Mouse (Mus musculus): Measurements from ENCODE around the gene Cacna1d. TPM values are rescaled to one million over a fixed set of nuclear protein-coding genes. Genes with fewer than 3 reads are reported as not detected.

Cacna1d gene
- polyA plus RNA-seq (2015; fragmentation: Nextera tagmentation; extraction: Ambion mirVana) = 2.8 and 3.0 TPM in 2 replicates

GRCm38 (mm10) chr14:30491342-30491741 is at the start of gene Cacna1d:
Gene Cacna1d (minus strand): TSS chr14:30491455.
- 90% methylated on average over 9 of the region's 9 CpGs for WGBS
- ATAC-seq (replicated peaks; ENCODE audit: low FRiP score, low read depth) (no peak), DNase-seq (ENCODE audit: low spot score) (no peak)
- no peak for TF ChIP-seq CTCF (IDR thresholded peaks at IDR 0.05; ENCODE audit: low read depth)
- H3K27me3 ChIP-seq (ENCODE audit: insufficient read depth, low read length) = no peaks in the 10 kb centered on the region
- no peak within 1 kb of the TSS for H3K27ac ChIP-seq
- H3K4me2 ChIP-seq (ENCODE audit: low read length) = no peak within 1 kb of the TSS
- no peak within 1 kb of the TSS for H3K9ac ChIP-seq (ENCODE audit: low read depth, low read length)
- peaks cover 29% of the 10 kb centered on the region for H3K36me3 ChIP-seq (ENCODE audit: insufficient read depth, low read length)
- H3K9me3 ChIP-seq (replicated peaks; ENCODE audit: low read length) = no peaks in the 10 kb centered on the region
- H3K4me1 ChIP-seq (replicated peaks; ENCODE audit: insufficient read depth, low read length) = no peaks in the 10 kb centered on the region
- H3K4me3 ChIP-seq (replicated peaks; ENCODE audit: low read depth, low read length) = no peak within 1 kb of the TSS

GRCm38 (mm10) chr14:30533780-30534450 is 42.7 kb upstream of the Cacna1d start:
- ATAC-seq (replicated peaks; ENCODE audit: low FRiP score, low read depth) = no peak
- H3K27ac ChIP-seq = no peak overlapping the region
- TF ChIP-seq CTCF (IDR thresholded peaks at IDR 0.05; ENCODE audit: low read depth) = no peak
- no peak overlapping the region for H3K9ac ChIP-seq (ENCODE audit: low read depth, low read length)
- no peaks in the 10 kb centered on the region; the same call in 1 of the 2 replicates for H3K4me1 ChIP-seq (replicated peaks; ENCODE audit: insufficient read depth, low read length)
- no peak for DNase-seq (ENCODE audit: low spot score)
- WGBS = 68% methylated on average over 6 of the region's 6 CpGs
- H3K27me3 ChIP-seq (ENCODE audit: insufficient read depth, low read length) = no peaks in the 10 kb centered on the region
- no peak overlapping the region for H3K4me2 ChIP-seq (ENCODE audit: low read length)
- no peak overlapping the region for H3K4me3 ChIP-seq (replicated peaks; ENCODE audit: low read depth, low read length)
- H3K9me3 ChIP-seq (replicated peaks; ENCODE audit: low read length) = no peaks in the 10 kb centered on the region
- H3K36me3 ChIP-seq (ENCODE audit: insufficient read depth, low read length) = no peaks in the 10 kb centered on the region

GRCm38 (mm10) chr14:30531896-30532295 is 40.6 kb upstream of the Cacna1d start:
- no peaks in the 10 kb centered on the region for H3K27me3 ChIP-seq (ENCODE audit: insufficient read depth, low read length)
- H3K4me3 ChIP-seq (replicated peaks; ENCODE audit: low read depth, low read length) = no peak overlapping the region
- no peak overlapping the region for H3K9ac ChIP-seq (ENCODE audit: low read depth, low read length)
- TF ChIP-seq CTCF (IDR thresholded peaks at IDR 0.05; ENCODE audit: low read depth) = no peak
- WGBS = 91% methylated on average over 6 of the region's 6 CpGs
- no peak overlapping the region for H3K4me2 ChIP-seq (ENCODE audit: low read length)
- peak overlapping the region; percentile 77; the same call in 1 of the 2 replicates for H3K27ac ChIP-seq
- H3K9me3 ChIP-seq (replicated peaks; ENCODE audit: low read length) = no peaks in the 10 kb centered on the region
- no peaks in the 10 kb centered on the region; the same call in 1 of the 2 replicates for H3K4me1 ChIP-seq (replicated peaks; ENCODE audit: insufficient read depth, low read length)
- ATAC-seq (replicated peaks; ENCODE audit: low FRiP score, low read depth) = no peak
- DNase-seq (ENCODE audit: low spot score) = no peak
- H3K36me3 ChIP-seq (ENCODE audit: insufficient read depth, low read length) = peaks cover 5% of the 10 kb centered on the region; the same call in 1 of the 2 replicates

- WGBS = 80% methylated on average over 5 of the region's 5 CpGs
- DNase-seq (ENCODE audit: low spot score) (no peak), ATAC-seq (replicated peaks; ENCODE audit: low FRiP score, low read depth) (peak; percentile 45; the same call in 1 of the 2 replicates)
- H3K36me3 ChIP-seq (ENCODE audit: insufficient read depth, low read length) = peaks cover 8% of the 10 kb centered on the region
- H3K27ac ChIP-seq = peak overlapping the region; percentile 77; the same call in 1 of the 2 replicates
- H3K4me2 ChIP-seq (ENCODE audit: low read length) = no peak overlapping the region
- no peaks in the 10 kb centered on the region for H3K9me3 ChIP-seq (replicated peaks; ENCODE audit: low read length)
- no peak overlapping the region for H3K4me3 ChIP-seq (replicated peaks; ENCODE audit: low read depth, low read length)
- no peaks in the 10 kb centered on the region; the same call in 1 of the 2 replicates for H3K4me1 ChIP-seq (replicated peaks; ENCODE audit: insufficient read depth, low read length)
- no peaks in the 10 kb centered on the region for H3K27me3 ChIP-seq (ENCODE audit: insufficient read depth, low read length)
- TF ChIP-seq CTCF (IDR thresholded peaks at IDR 0.05; ENCODE audit: low read depth) = no peak
- H3K9ac ChIP-seq (ENCODE audit: low read depth, low read length) = no peak overlapping the region
Observed at GRCm38 (mm10) chr14:30531431-30531830, 40.2 kb upstream of the Cacna1d start.

- H3K27ac ChIP-seq = peak overlapping the region; percentile 77
- ATAC-seq (replicated peaks; ENCODE audit: low FRiP score, low read depth) (peak; percentile 86), DNase-seq (ENCODE audit: low spot score) (peak; percentile 57)
Observed at GRCm38 (mm10) chr14:30530726-30531269, 39.5 kb upstream of the Cacna1d start.

GRCm38 (mm10) chr14:30529454-30529853 is 38.2 kb upstream of the Cacna1d start:
- no peak overlapping the region for H3K27ac ChIP-seq
- DNase-seq (ENCODE audit: low spot score) (no peak), ATAC-seq (replicated peaks; ENCODE audit: low FRiP score, low read depth) (no peak)
- no peaks in the 10 kb centered on the region for H3K9me3 ChIP-seq (replicated peaks; ENCODE audit: low read length)
- H3K9ac ChIP-seq (ENCODE audit: low read depth, low read length) = no peak overlapping the region
- H3K4me3 ChIP-seq (replicated peaks; ENCODE audit: low read depth, low read length) = no peak overlapping the region
- H3K27me3 ChIP-seq (ENCODE audit: insufficient read depth, low read length) = no peaks in the 10 kb centered on the region
- H3K36me3 ChIP-seq (ENCODE audit: insufficient read depth, low read length) = peaks cover 16% of the 10 kb centered on the region
- WGBS = 95% methylated on average over 11 of the region's 12 CpGs
- no peak for TF ChIP-seq CTCF (IDR thresholded peaks at IDR 0.05; ENCODE audit: low read depth)
- no peak overlapping the region for H3K4me2 ChIP-seq (ENCODE audit: low read length)
- H3K4me1 ChIP-seq (replicated peaks; ENCODE audit: insufficient read depth, low read length) = no peaks in the 10 kb centered on the region; the same call in 1 of the 2 replicates

More at GRCm38 (mm10) chr14:30530726-30531269, 39.5 kb upstream of the Cacna1d start:
- Histone ChIP-seq H3K4me2 (ENCODE audit: low read length) (no peak overlapping the region), H3K4me1 (replicated peaks; ENCODE audit: insufficient read depth, low read length) (no peaks in the 10 kb centered on the region; the same call in 1 of the 2 replicates), H3K9me3 (replicated peaks; ENCODE audit: low read length) (no peaks in the 10 kb centered on the region), H3K27me3 (ENCODE audit: insufficient read depth, low read length) (no peaks in the 10 kb centered on the region), H3K9ac (ENCODE audit: low read depth, low read length) (no peak overlapping the region), H3K36me3 (ENCODE audit: insufficient read depth, low read length) (peaks cover 15% of the 10 kb centered on the region), H3K4me3 (replicated peaks; ENCODE audit: low read depth, low read length) (no peak overlapping the region)
- 34% methylated on average over 8 of the region's 8 CpGs for WGBS
- TF ChIP-seq CTCF (IDR thresholded peaks at IDR 0.05; ENCODE audit: low read depth) = no peak

All from kidney, postnatal 0 days (tissue).